Mouse (Mus musculus) left cerebral cortex, postnatal 25 days (tissue): ENCODE measurements around the gene Mrps23. TPM values are rescaled to one million over a fixed set of nuclear protein-coding genes. Genes with fewer than 3 reads are reported as not detected.
"Not testable (repeated sequence)": the region's sequence is repeated elsewhere in the genome, so short reads cannot be mapped to it uniquely, and the experiment has no call there.

Source experiments
- DNase-seq, 2 experiments: peaks; one replicate each; pipeline ENCODE4 v3.0.0; 2022; ENCODE audit warnings: low spot score in 2 of 2, mixed read lengths in 1 of 2
- intact Hi-C: fragments of 180-260 bp; cut with DNase I; formaldehyde crosslinking; loops from one replicate; pipeline ENCODE4 v1.15.1; 2025
- total RNA-seq, 2 experiments: library from RNA; stranded (reverse); gene quantifications; 2 replicates each; pipeline ENCODE4 v1.2.3; 2021

Gene Mrps23
- total RNA-seq, 2 experiments from 2014 or later, result 73.6 to 74.5 TPM

DNA sequence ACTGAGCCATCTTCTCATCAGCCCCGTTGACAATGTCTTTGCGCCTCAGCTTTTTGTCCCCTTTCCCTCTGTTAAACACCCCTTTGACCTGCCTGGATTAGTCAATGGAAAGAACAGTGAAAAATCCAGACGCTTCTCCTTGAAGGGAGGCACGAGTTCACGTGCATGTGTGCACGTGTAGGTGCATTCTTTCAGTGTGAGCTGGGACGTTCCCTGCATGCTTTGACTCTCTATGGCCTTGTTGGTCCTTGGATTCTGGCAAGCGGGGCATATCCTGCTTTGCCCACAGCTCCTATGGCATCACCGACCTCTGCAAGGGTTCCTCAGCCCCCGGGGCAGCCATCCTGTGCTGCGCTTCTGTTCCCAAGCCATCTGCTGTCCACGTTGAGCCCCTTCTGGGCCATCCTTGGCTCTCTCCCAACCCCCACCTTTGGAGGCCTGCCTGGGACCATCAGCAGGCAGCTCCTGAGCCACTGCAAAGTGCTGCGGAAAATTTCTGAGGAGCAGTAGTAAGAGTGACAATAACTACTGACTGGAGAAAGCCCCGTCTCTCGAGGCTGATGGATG lies 32.2 kb upstream of the Mrps23 start:
- DNase-seq, result no peak
- intact Hi-C loops, result no loop called here

GRCm38 (mm10) chr11:88172601-88173325 lies 31.4 kb upstream of the Mrps23 start:
- DNase-seq, result peak in 1 of 2 experiments; percentile 29
- intact Hi-C loops, result no loop called here

DNA sequence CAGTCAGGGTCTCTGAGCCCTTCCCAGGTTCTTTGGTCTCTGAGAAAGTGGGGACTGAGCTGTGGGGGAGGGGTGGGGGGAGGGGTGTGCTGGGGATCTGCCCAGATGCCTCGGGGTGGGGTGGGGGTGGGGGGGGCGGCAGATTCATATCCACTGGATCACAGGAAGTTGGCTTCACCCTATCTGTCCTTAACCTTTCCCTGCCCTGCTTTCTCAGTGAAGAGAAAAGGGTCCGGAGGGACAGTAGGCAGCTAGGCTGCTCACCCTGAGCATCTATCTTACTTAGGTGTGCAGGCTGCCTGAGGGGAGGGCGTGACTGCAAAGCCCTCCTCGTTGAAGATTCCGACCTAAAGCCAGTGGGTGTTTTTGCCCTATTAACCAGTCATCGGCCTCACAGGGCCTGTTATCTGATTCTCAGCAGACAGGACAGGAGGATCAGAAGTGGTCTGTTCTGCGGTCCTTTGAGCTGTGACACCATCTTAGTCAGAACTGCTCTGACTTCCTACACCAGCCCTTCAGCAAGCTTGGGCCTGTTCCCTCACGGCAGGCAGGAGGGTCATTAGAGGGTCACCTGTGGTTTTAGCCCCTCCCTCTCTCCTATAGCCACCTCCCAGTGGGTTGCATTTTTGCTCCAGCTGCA lies 30.7 kb upstream of the Mrps23 start:
- DNase-seq, result no peak
- intact Hi-C loops, result no loop called here

- no peak for DNase-seq
- intact Hi-C loops, result no loop called here
Measured at GRCm38 (mm10) chr11:88180467-88180958, 23.7 kb upstream of the Mrps23 start.

GRCm38 (mm10) chr11:88180959-88181619 lies 23.1 kb upstream of the Mrps23 start:
- intact Hi-C loops, result no loop called here
- DNase-seq, result peak in 1 of 2 experiments; percentile 58

GRCm38 (mm10) chr11:88184632-88185180 lies 19.5 kb upstream of the Mrps23 start:
- intact Hi-C loops, result no loop called here

GRCm38 (mm10) chr11:88186078-88186946 lies 17.9 kb upstream of the Mrps23 start:
- no peak for DNase-seq
- intact Hi-C loops, result no loop called here

More at GRCm38 (mm10) chr11:88184632-88185180, 19.5 kb upstream of the Mrps23 start:
- no peak for DNase-seq

- intact Hi-C loops, result loop anchor here (1.0 kb wide), 1 partner anchor 88 kb away; no protein-coding TSS in a partner anchor
Measured at GRCm38 (mm10) chr11:88186947-88187243, 17.3 kb upstream of the Mrps23 start.

GRCm38 (mm10) chr11:88187417-88188133 lies 16.6 kb upstream of the Mrps23 start:
- DNase-seq, result peak; percentile 79 to 91
- intact Hi-C loops, result loop anchor here (1.0 kb wide), 1 partner anchor 88 kb away; no protein-coding TSS in a partner anchor

More at GRCm38 (mm10) chr11:88186947-88187243, 17.3 kb upstream of the Mrps23 start:
- DNase-seq, result no peak

- intact Hi-C loops, result no loop called here
- DNase-seq, result no peak
Measured at GRCm38 (mm10) chr11:88188216-88188615, 16.0 kb upstream of the Mrps23 start.

GRCm38 (mm10) chr11:88188635-88189034 lies 15.6 kb upstream of the Mrps23 start:
- no peak for DNase-seq
- intact Hi-C loops, result no loop called here

DNA sequence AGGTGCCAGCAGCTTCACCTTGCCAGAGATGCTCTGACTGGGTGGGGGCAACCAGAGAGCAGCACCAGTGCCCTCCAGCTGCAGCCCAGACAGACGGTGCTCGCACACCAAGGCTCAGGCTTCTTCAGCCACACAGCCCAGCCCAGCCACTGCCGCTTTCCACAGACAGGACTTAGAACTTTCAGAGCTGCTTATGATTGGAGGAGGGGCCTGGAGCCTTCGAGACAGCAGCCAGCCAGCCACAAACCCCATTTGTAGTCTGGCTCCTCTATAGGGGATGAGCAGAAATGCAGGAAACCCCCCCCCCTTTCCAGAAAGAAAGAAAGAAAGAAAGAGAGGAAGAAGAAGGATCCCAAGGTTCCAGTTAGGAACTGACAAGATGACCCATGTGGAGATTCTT lies 11.6 kb upstream of the Mrps23 start:
- no peak for DNase-seq
- intact Hi-C loops, result no loop called here

DNA sequence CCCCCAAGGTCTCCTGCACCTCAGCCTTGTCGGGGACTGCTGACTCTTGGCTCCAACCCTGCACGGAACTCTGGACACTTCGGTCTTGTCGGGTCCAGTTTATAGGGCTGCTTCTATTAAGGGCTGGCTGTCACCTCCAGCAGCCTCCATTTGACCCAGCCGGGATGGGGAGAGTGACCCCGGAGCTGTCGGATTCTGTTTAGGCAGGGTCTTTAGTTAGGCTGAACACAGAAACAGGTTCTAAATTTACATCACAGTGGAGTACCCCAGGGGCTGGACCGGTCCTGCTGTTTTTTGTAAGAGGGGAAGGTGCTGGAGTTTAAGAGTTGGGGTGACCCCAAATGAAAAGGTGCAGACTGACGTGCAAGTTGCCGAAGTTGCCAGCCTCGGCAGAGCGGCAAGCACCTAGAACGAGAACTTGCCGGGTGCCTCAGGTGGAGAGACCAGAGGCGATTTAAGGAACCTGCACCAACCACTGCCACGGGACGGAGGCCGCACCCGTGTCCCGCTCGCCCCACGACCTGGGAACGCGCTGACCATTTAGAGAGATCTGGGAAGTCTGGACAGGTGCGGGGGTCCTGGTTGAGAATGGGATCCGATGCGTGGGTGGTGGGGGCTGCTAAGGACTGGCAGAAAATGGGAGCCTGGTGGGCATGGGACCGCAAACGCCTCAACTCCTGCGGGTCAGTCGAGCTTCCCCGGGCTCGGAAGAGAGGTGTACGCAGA lies 10.9 kb upstream of the Mrps23 start:
- intact Hi-C loops, result no loop called here
- DNase-seq, result no peak

GRCm38 (mm10) chr11:88193824-88194696 lies 10.1 kb upstream of the Mrps23 start:
- DNase-seq, result no peak
- intact Hi-C loops, result no loop called here

DNA sequence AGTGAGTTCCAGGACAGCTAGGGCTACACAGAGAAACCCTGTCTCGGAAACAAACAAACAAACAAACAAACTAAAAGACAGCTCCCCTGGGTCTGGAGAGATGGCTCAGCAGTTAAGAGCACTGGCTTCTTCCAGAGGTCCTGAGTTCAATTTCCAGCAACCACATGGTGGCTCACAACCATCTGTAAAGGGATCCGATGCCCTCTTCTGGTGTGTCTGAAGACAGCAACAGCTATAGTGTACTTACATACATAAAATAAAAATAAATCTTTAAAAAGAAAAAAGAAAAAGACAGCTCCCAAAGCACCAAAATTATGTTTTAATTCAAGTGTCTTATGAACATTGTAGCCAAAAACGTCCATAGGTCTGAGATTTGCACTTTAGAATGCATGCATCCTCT lies 8.5 kb upstream of the Mrps23 start:
- intact Hi-C loops, result loop anchor here (2.0 kb wide), 2 partner anchors 137 to 221 kb away; no protein-coding TSS in a partner anchor
- DNase-seq, result not testable (repeated sequence)

- intact Hi-C loops, result loop anchor here (2.0 kb wide), 2 partner anchors 138 to 222 kb away; no protein-coding TSS in a partner anchor
- peak; percentile 59 to 68 for DNase-seq
Measured at GRCm38 (mm10) chr11:88197153-88197576, 7.0 kb upstream of the Mrps23 start.

DNA sequence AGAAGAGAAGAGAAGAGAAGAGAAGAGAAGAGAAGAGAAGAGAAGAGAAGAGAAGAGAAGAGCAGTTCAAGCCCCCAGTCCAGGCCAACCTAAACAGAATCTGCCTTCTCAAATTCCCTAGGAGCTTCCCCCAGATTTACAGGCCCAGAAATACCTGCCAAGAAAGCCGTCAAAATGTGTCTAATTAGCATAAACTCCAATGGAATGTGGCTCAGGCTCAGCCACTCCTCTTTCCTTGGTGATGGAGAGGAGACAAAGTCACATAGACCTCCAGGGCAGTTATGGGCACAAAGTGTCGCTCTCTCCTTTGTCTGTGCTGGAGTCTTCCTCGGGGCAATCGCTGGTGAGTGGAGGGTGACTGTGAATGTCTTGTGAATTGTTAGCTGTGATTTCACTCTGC lies 6.0 kb upstream of the Mrps23 start:
- DNase-seq, result no peak
- intact Hi-C loops, result no loop called here
